Mouse (Mus musculus): ENCODE measurements around the gene Gmds. TPM values are rescaled to one million over a fixed set of nuclear protein-coding genes. Genes with fewer than 3 reads are reported as not detected.

The Gmds gene
- total RNA-seq, 2 experiments from 2014 or later: 8.6 to 8.8 TPM

DNA sequence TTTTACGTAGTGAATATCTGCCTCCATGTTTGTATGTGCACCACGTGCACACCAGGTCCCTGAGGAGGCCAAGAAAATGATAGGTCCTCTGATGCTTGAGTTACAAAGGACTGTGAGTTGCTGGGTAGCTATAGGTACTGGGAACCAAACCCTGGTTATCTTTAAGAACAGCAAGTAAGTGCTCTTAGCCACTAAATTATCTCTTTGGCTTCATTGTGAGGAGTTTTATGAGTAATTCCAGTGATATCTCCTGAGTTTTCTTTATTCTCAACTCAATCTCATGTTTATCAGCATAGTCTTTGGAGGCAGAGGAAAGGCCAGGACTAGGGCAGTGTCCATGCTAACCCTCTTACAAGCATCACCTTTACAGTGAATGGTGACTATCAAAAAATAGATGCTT is 370.3 kb downstream of the Gmds start:
- DNase-seq: no peak
- intact Hi-C loops (cut with DNase I): no loop called here

DNA sequence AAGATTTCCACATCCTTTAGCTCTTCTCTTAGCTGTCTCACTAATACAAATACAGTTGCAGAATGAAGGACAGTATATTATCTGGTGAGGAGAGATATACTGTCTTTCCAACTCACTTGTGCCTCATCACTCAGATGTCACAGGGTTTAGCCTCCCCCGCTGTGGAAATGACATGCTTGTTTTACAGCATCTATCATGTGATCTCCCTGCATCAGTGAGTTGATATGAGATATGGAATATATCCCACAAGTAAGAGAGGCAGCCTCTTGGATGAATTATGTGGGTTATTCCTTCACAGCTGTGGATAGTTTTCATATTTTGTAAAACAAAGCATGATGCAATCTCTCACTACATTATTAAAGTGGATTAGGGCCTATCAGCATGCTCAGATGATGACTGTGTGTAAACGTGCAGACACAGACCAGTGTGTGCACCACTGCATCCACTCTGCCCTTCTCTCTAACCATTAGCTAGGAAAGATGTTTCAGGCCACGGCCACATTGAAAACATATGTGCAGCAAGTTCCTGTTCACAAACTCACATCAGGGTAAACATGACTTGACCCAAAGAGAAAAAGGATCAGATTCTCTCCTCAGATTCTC is 371.5 kb downstream of the Gmds start:
- intact Hi-C loops (cut with DNase I): no loop called here
- DNase-seq: no peak

DNA sequence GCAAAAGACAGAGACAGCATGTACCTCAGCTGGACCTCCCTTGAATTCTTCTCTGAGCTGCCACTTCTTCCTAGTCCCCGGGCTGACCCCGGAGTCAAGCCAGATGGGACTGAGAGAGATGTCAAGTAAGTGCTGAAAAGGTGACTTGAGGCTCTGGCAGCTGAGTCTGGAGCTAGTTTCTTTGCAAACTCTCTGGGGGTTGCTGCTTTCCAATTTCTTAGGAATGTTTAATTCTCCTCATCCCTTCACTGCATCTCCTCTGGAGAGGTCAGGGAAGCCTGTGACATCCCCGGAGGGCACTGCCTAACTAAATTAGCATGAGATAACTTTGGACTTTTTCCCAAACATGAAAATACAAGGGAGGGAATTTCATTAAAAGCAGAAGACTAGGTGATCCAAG is 378.0 kb downstream of the Gmds start:
- intact Hi-C loops (cut with DNase I): no loop called here

DNA sequence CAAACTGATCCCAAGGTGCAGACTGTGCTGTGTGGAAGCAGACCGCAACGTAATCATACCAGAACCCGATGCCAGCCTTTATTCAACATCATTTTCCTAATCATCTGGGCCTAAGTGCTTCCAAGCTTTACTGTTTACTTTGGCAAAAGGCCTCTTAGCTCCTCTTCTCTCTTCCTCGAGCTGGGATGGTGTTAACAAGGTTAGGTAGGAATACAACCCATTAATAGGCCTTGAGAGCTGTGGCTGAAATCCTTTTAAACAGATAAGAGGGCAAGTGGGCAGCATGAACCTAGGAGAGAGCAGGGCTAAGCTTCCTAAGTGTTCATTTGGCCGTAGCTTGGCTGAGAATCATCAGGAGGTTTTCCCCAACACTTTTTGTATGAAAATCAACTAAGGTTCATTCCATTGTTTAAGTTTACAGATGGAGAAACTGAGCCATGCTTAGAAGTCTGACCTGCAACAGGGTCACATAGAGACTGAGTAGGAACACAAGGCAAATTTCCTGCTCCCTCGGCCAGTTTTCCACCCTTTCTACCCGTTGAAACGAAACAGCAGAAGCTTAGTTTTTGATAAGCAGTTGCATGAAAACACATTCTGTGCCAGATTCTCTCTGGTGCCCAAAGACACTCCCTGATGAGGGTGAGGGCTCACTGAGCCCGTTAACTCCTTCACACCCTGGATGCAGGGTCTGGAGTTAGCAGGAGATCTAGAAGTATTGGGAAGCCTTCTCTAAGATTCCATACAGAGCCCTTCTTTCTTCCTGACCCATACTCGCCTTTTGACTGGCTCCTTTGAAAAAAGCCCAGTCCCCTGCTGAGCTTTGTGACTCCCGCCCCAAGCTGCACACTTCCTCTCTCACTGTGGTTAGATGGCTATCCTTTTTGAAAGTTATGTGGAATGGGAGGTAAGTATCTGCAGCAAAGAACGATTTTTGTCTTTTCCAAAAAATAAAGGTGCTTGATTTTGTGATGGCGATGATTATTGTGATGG is 379.9 kb downstream of the Gmds start:
- intact Hi-C loops (cut with DNase I): loop anchor here (5.0 kb wide), 2 partner anchors 136 to 156 kb away; no protein-coding TSS in a partner anchor
- peak; percentile 41 for DNase-seq

More for the DNA sequence above, 378.0 kb downstream of the Gmds start:
- peak; percentile 54 for DNase-seq

DNA sequence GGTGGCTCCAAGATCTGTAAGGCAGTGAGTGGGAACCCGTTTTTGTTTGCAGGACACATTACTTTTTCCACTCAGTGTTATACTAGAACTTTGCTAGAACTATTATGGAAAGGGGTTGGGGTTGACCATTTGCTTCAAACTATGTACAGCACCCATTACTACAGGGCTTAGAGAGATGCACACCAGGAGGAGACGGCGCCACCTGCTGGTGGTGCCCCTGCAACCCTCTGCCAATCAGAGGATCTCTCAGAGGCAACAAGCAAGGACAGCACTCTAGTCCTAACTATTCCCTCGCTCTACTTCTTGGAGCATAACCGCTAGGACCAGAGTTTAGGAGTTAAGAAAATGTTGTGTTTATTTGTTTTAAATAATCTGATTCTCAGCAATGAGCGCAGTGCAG is 382.0 kb downstream of the Gmds start:
- intact Hi-C loops (cut with DNase I): loop anchor here (5.0 kb wide), 2 partner anchors 134 to 154 kb away; no protein-coding TSS in a partner anchor
- DNase-seq: peak; percentile 18 to 36

GRCm38 (mm10) chr13:31956112-31956511 is 382.4 kb downstream of the Gmds start:
- no peak for DNase-seq
- intact Hi-C loops (cut with DNase I): loop anchor here (5.0 kb wide), 2 partner anchors 134 to 154 kb away; no protein-coding TSS in a partner anchor

DNA sequence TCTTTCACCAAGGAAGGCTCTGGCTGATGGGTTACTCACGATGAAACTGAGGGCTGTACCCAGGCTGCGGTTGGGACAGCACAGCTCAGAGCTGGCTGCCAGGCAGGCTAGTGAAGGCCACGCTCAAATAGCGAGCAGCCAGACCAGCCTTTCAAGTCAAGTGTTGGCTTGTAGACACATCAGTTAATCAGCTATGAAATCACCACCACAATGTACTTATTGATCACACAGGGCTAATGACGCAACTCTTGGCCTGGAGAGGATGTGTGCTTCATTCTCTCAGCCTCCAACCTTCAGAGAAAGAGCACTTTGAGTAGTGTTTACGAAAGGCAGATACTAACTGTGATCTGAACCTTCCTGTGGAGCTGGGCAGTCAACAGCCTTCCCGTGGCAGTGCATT is 383.4 kb downstream of the Gmds start:
- DNase-seq: no peak
- intact Hi-C loops (cut with DNase I): loop anchor here (5.0 kb wide), 2 partner anchors 133 to 153 kb away; no protein-coding TSS in a partner anchor

GRCm38 (mm10) chr13:31944676-31945210 is 393.8 kb downstream of the Gmds start:
- intact Hi-C loops (cut with DNase I): no loop called here
- no peak for DNase-seq

GRCm38 (mm10) chr13:31943482-31944275 is 394.9 kb downstream of the Gmds start:
- no peak for DNase-seq
- intact Hi-C loops (cut with DNase I): no loop called here

GRCm38 (mm10) chr13:31929299-31929698 is 409.2 kb downstream of the Gmds start:
- no peak for DNase-seq
- intact Hi-C loops (cut with DNase I): no loop called here

- DNase-seq: no peak
- intact Hi-C loops (cut with DNase I): no loop called here
Observed at GRCm38 (mm10) chr13:31926599-31926998, 411.9 kb downstream of the Gmds start.

- no peak for DNase-seq
- intact Hi-C loops (cut with DNase I): loop anchor here (5.0 kb wide), 1 partner anchor 288 kb away; no protein-coding TSS in a partner anchor
Observed at GRCm38 (mm10) chr13:31924506-31924905, 414.0 kb downstream of the Gmds start.

DNA sequence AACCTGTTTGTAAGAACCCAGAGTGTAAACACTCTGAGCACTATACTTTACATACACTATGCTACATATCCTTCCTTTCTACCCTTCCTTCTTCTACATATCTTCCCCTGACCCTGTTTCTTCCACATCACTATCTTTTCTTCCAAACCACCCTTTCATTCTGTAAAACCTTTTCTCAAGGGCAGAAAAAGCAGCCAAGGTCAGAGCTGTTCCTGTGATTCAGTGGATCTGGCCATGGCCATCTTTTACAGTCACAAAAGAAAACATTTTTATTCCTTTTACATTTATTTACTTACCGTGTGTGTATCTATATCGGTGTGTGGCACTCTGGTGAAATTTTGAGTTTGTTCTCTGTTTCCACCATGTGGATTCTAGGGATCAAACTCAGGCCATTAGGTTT is 418.8 kb downstream of the Gmds start:
- intact Hi-C loops (cut with DNase I): loop anchor here (5.0 kb wide), 1 partner anchor 293 kb away; no protein-coding TSS in a partner anchor
- DNase-seq: no peak

- DNase-seq: no peak
- intact Hi-C loops (cut with DNase I): no loop called here
Observed at GRCm38 (mm10) chr13:31917387-31917786, 421.2 kb downstream of the Gmds start.

DNA sequence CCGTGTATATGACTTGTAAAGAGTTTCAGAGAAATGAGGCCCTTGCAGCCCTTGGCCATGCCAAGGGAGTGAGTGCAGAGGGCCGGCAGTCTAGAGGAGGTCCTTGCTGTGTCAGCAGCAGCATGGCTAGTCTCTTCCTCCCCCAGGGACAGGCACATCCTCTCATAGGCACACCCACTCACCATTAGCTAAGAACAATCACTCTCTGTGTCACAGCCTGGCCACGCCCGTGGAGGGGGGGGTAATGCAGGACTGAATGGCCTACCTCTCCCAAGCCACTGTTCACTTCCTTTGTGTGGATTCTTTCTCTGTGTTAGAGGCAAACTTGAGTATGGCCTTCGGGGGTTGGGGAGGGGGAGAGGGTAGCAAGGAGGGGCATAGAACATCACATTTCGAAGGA is 422.8 kb downstream of the Gmds start:
- intact Hi-C loops (cut with DNase I): no loop called here
- DNase-seq: peak; percentile 35 to 45

- no peak for DNase-seq
- intact Hi-C loops (cut with DNase I): no loop called here
Observed at GRCm38 (mm10) chr13:31914901-31915587, 423.5 kb downstream of the Gmds start.

DNA sequence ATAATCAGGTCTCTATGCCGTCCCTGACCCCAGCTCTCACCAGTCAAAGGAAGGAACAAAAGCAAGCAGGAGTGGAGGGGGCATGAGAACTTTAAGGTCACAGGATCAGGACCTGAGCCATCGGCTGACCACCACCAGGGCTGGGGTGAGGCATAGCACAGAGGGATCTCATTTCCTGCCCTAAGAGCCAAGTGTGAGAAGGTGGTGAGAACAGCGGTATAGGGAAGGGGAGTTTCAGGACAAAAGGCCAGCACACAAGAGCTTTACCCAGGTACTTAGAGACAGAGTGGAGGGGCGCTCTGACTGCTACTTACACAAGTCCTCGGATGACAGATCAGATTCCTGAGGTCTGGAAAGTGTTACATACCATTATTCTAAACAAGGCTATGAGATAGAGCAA is 426.6 kb downstream of the Gmds start:
- intact Hi-C loops (cut with DNase I): no loop called here
- DNase-seq: no peak

- DNase-seq: no peak
- intact Hi-C loops (cut with DNase I): no loop called here
Observed at GRCm38 (mm10) chr13:31911362-31911761, 427.2 kb downstream of the Gmds start.

GRCm38 (mm10) chr13:31909031-31909430 is 429.5 kb downstream of the Gmds start:
- no peak for DNase-seq
- intact Hi-C loops (cut with DNase I): no loop called here

- intact Hi-C loops (cut with DNase I): no loop called here
- no peak for DNase-seq
Observed at GRCm38 (mm10) chr13:31906514-31906913, 432.0 kb downstream of the Gmds start.
